Mouse (Mus musculus) ES-E14 (cell line): ENCODE results near the gene Vcl. TPM values are rescaled to one million over a fixed set of nuclear protein-coding genes. Genes with fewer than 3 reads are reported as not detected.

Experiments
- DNase-seq: peaks from one replicate; pipeline ENCODE4 v3.0.0-alpha.2; 2013; ENCODE audit warnings: low read depth, low spot score
- H3K27ac ChIP-seq: 2 replicates; pipeline ENCODE4 v1.5.1; 2012; ENCODE audit warnings: low read depth, mild to moderate bottlenecking, low read length, moderate library complexity, mixed read lengths; ENCODE audit not compliant: poor library complexity, insufficient read depth, severe bottlenecking
- H3K36me3 ChIP-seq: 2 replicates; pipeline ENCODE4 v1.6.1; 2012; ENCODE audit warnings: mild to moderate bottlenecking, low read length, moderate library complexity, mixed read lengths; ENCODE audit not compliant: control insufficient read depth, poor library complexity, insufficient read depth, severe bottlenecking
- H3K4me1 ChIP-seq, 2 experiments: fragments of 150-350 bp in 1 of 2; sonication (generic) in 1 of 2; 2 replicates each; pipeline ENCODE4 v1.6.1; 2012; ENCODE audit warnings: low read length in 2 of 2, mild to moderate bottlenecking in 1 of 2, mixed read lengths in 1 of 2; ENCODE audit not compliant: control insufficient read depth in 2 of 2, insufficient read depth in 2 of 2, poor library complexity in 1 of 2
- H3K4me3 ChIP-seq, 2 experiments: fragments of 150-350 bp in 1 of 2; sonication (generic) in 1 of 2; 2 replicates each; pipeline ENCODE4 v1.5.1; 2012; ENCODE audit warnings: low read length in 2 of 2, low read depth in 1 of 2, mild to moderate bottlenecking in 1 of 2, mixed read lengths in 1 of 2; ENCODE audit not compliant: insufficient read depth in 1 of 2, poor library complexity in 1 of 2, severe bottlenecking in 1 of 2
- H3K9ac ChIP-seq: 2 replicates; pipeline ENCODE4 v1.6.1; 2012; ENCODE audit warnings: low read depth, mild to moderate bottlenecking, low read length, mixed read lengths; ENCODE audit not compliant: poor library complexity, insufficient read depth, severe bottlenecking
- H3K9me3 ChIP-seq: fragments of 150-350 bp; sonication (generic); 2 replicates; pipeline ENCODE4 v1.6.1; 2012; ENCODE audit warnings: low read depth, mild to moderate bottlenecking, low read length; ENCODE audit not compliant: control insufficient read depth, insufficient read depth
- CHD2 ChIP-seq: IDR thresholded peaks from 2 replicates; pipeline ENCODE4 v1.6.1; 2014; ENCODE audit warnings: mild to moderate bottlenecking, low read depth, low read length, inconsistent platforms
- HCFC1 ChIP-seq: IDR thresholded peaks from 2 replicates; pipeline ENCODE4 v1.6.1; 2012; ENCODE audit warnings: low read length, inconsistent platforms, borderline replicate concordance; ENCODE audit not compliant: insufficient read depth
- MAFK ChIP-seq: IDR thresholded peaks from 2 replicates; pipeline ENCODE4 v1.6.1; 2014; ENCODE audit warnings: mild to moderate bottlenecking, low read depth, low read length, inconsistent platforms; ENCODE audit not compliant: insufficient read depth
- ZC3H11A ChIP-seq: IDR thresholded peaks from 2 replicates; pipeline ENCODE4 v1.6.1; 2012; ENCODE audit warnings: low read depth, mild to moderate bottlenecking, inconsistent platforms, low read length, borderline replicate concordance
- ZNF384 ChIP-seq: IDR thresholded peaks from 2 replicates; pipeline ENCODE4 v1.6.1; 2012; ENCODE audit warnings: low read depth, low read length, inconsistent platforms
- in situ Hi-C, 2 experiments: fragments of 600-800 bp; cut with MboI; formaldehyde crosslinking; loops; one replicate each; pipeline ENCODE4 v1.15.1; 2025; ENCODE audit warnings: low sequenced_read_pairs in 2 of 2, inconsistent platforms in 1 of 2; ENCODE audit not compliant: unreplicated experiment in 2 of 2
- total RNA-seq: library from RNA; depleted of rRNA; stranded (reverse); fragments of 300-350 nt; gene quantifications from 2 replicates; pipeline ENCODE4 v1.2.3, GENCODE M21; 2012

The Vcl gene
- total RNA-seq, 1 experiment = 116 TPM

GRCm38 (mm10) chr14:21074398-21075320 lies 145.5 kb downstream of the Vcl start:
- no peaks in the 10 kb centered on the region for H3K36me3 ChIP-seq
- H3K9ac ChIP-seq = no peak overlapping the region
- no peaks in the 10 kb centered on the region for H3K9me3 ChIP-seq
- H3K4me1 ChIP-seq = peaks cover 0 to 4% of the 10 kb centered on the region in 2 experiments; a peak in 1 of 4 replicates
- peak overlapping the region in 1 of 2 experiments; percentile 92; a peak in 1 of 4 replicates for H3K4me3 ChIP-seq
- in situ Hi-C loops = no loop called here
- TF ChIP-seq ZNF384 = no peak
- no peak for TF ChIP-seq ZC3H11A
- TF ChIP-seq MAFK = no peak
- TF ChIP-seq CHD2 = no peak
- no peak for TF ChIP-seq HCFC1
- no peak overlapping the region for H3K27ac ChIP-seq
- DNase-seq = no peak

DNA sequence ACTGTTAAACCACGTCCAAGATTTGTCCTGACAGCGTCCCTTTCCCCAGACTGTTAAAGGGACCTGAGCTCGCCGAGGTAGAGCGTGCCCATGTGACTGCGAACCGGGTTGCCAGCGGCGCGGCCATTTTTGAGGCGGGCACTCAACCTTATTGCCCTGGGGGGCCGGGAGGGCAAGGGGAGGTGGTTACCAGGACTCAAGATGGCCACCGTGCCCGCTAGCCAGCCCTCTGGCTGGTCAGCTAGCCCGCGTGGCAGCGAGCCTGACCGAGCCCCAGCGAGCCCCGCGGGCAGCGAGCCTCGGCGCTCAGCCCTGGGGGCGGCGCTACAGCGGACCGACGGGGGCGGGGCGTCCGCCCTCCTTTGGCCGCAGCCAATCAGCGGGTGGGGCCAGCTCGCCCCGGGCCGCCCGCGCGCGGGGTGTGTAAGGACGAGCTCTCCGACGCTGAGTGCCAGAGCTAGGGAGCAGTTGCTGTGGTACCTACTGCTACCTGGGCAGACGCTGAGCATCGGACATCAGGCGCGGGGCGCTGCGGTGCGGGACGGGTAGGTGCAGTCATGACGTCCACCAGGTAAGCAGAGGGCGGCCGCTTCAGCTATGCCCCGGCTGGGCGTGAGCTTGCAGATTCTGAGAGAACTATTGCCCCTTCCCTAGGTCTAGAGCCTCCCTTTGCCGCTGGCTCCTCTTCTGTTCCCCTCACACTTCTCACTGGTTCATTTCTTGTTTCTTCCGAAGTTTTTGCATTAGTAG lies 146.7 kb downstream of the Vcl start:
- peak overlapping the region; percentile 88 to 92 for H3K4me3 ChIP-seq
- no peak overlapping the region for H3K27ac ChIP-seq
- TF ChIP-seq ZNF384 (no peak), CHD2 (no peak), ZC3H11A (peak; percentile 68), MAFK (no peak), HCFC1 (peak; percentile 60)
- in situ Hi-C loops = no loop called here
- H3K36me3 ChIP-seq = no peaks in the 10 kb centered on the region
- peaks cover 0 to 4% of the 10 kb centered on the region in 2 experiments; a peak in 1 of 4 replicates for H3K4me1 ChIP-seq
- H3K9me3 ChIP-seq = no peaks in the 10 kb centered on the region
- H3K9ac ChIP-seq = peak overlapping the region; percentile 85
- DNase-seq = peak; percentile 66

GRCm38 (mm10) chr14:21076501-21077194 lies 147.4 kb downstream of the Vcl start:
- H3K36me3 ChIP-seq = no peaks in the 10 kb centered on the region
- H3K4me3 ChIP-seq = peak overlapping the region; percentile 88 to 92
- H3K9me3 ChIP-seq = no peaks in the 10 kb centered on the region
- TF ChIP-seq ZNF384 = peak; percentile 78; the same call in 1 of the 2 replicates
- TF ChIP-seq MAFK = no peak
- H3K4me1 ChIP-seq = peaks cover 0 to 4% of the 10 kb centered on the region in 2 experiments; a peak in 1 of 4 replicates
- H3K9ac ChIP-seq = peak overlapping the region; percentile 85
- in situ Hi-C loops = no loop called here
- H3K27ac ChIP-seq = no peak overlapping the region
- no peak for DNase-seq

DNA sequence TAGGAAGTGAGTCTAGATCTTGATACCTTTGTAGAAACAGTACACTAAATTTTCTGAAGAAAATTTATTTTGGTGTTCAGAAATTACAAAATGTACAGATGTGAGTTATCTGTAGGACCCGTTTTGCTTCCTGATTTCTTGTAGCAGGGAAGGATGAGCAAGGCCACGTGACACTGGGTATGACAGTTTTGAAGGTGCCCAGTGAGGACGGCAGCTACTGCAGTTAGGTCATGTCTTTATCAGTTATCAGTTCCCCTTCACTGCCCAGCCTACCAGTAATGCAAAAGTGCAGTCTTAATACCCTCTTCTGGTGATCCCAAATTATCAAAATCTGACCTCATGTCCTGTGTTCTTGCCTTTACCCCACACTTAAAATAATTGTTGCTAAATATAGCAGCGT lies 148.7 kb downstream of the Vcl start:
- in situ Hi-C loops = no loop called here
- Histone ChIP-seq H3K36me3 (no peaks in the 10 kb centered on the region), H3K4me3 (no peak overlapping the region), H3K9me3 (no peaks in the 10 kb centered on the region), H3K9ac (no peak overlapping the region), H3K27ac (no peak overlapping the region), H3K4me1 (peaks cover 0 to 4% of the 10 kb centered on the region in 2 experiments; a peak in 1 of 4 replicates)
- DNase-seq = no peak
- TF ChIP-seq HCFC1 = no peak
- no peak for TF ChIP-seq MAFK
- no peak for TF ChIP-seq CHD2
- TF ChIP-seq ZC3H11A = no peak
